24 mouse cellular contexts compared by ENCODE assay signal in the genomic region with DNA sequence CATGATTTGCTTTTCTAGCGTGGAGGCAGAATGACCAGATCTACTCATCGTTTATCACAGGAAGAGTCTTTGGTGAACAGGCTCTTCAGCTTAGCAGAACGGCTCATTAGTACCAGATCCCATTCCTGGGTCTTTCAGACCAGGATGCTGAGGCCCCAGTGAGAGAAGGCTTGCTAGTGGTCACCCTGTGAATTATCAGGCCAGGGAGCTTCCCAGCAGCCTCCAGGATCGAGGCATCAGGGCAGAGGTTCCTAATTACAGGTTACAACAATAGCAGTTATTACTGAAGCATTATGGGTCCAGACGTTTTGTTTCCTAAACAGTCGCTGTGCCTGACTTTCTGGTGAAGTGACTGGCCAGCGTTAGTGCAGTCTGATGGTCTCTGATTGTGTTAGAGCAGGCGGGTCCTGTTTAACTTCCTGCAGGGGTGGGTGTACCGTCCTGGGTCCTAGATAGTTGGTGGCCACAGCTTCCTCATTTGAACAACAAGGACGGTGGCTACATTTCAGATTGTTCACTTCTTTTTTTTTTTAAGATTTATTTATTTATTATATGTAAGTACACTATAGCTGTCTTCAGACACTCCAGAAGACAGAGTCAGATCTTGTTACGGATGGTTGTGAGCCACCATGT.
DNase-seq lines count a peak whose midpoint lies in the region; ATAC-seq and TF ChIP-seq lines count a peak whose summit lies in the region.
"Had no signal": no experiment of that assay in that cellular context is flagged by ENCODE, and none has a peak within 500 bp of the region (broad histone marks: within the 10 kb centered on the region; RNA-seq: fewer than 3 reads in every experiment).

No protein-coding gene starts in this region.

- no peaks in the 10 kb centered on the region for H3K36me3 ChIP-seq in lung, postnatal 0 days (ENCODE audit: insufficient read depth, low read length)
- H3K36me3 ChIP-seq in liver, embryonic 11.5 days (ENCODE audit: control insufficient read depth, insufficient read depth, low read length) = no peaks in the 10 kb centered on the region
- H3K36me3 ChIP-seq in hindbrain, embryonic 12.5 days = no peaks in the 10 kb centered on the region
- H3K36me3 ChIP-seq in thymus, adult 2 months (ENCODE audit: control insufficient read depth, insufficient read depth, low read length) = no peaks in the 10 kb centered on the region
- H3K36me3 ChIP-seq: embryonic facial prominence, embryonic 15.5 days; hindbrain, embryonic 10.5 days; limb, embryonic 15.5 days; midbrain, embryonic 15.5 days; neural tube, embryonic 13.5 days had no signal

- ATAC-seq in lung, postnatal 0 days = peak; percentile 37; the same call in 1 of the 2 replicates
- ATAC-seq in megakaryocyte progenitor cell, adult 5-6 weeks (replicated peaks; ENCODE audit: poor library complexity) = peak; percentile 93
- no peak for ATAC-seq in liver, embryonic 11.5 days (replicated peaks; ENCODE audit: low FRiP score)
- no peak for ATAC-seq in hindbrain, embryonic 12.5 days (ENCODE audit: low FRiP score)
- ATAC-seq: forebrain, embryonic 16.5 days; intestine, postnatal 0 days; midbrain, embryonic 15.5 days had no signal

- H3K27ac ChIP-seq in lung, postnatal 0 days (ENCODE audit: low read length) = no peak overlapping the region
- no peak overlapping the region for H3K27ac ChIP-seq in liver, embryonic 11.5 days (ENCODE audit: low read depth, low read length)
- no peak overlapping the region; the same call in 1 of the 2 replicates for H3K27ac ChIP-seq in hindbrain, embryonic 12.5 days
- no peak overlapping the region for H3K27ac ChIP-seq in thymus, adult 2 months (ENCODE audit: control insufficient read depth, insufficient read depth, low read length)
- H3K27ac ChIP-seq: embryonic facial prominence, embryonic 15.5 days; hindbrain, embryonic 10.5 days; kidney, postnatal 0 days; limb, embryonic 15.5 days; midbrain, embryonic 15.5 days had no signal

- H3K4me3 ChIP-seq in lung, postnatal 0 days (ENCODE audit: low read depth, low read length) = no peak overlapping the region
- no peak overlapping the region for H3K4me3 ChIP-seq in liver, embryonic 11.5 days (ENCODE audit: low read depth, low read length)
- H3K4me3 ChIP-seq in hindbrain, embryonic 12.5 days = no peak overlapping the region
- no peak overlapping the region for H3K4me3 ChIP-seq in thymus, adult 2 months (ENCODE audit: control insufficient read depth, insufficient read depth, low read length)
- H3K4me3 ChIP-seq: embryonic facial prominence, embryonic 15.5 days; hindbrain, embryonic 10.5 days; limb, embryonic 15.5 days; midbrain, embryonic 15.5 days; myocyte; neural tube, embryonic 13.5 days had no signal

- WGBS in lung, postnatal 0 days = 57% methylated on average over 11 of the region's 11 CpGs
- WGBS in liver, embryonic 11.5 days = 40% methylated on average over 11 of the region's 11 CpGs
- WGBS in hindbrain, embryonic 12.5 days = 64% methylated on average over 11 of the region's 11 CpGs
- WGBS in thymus, adult 2 months = 40% methylated on average over 11 of the region's 11 CpGs

- no peak for TF ChIP-seq CTCF in lung, postnatal 0 days (IDR thresholded peaks at IDR 0.05)
- no peak for TF ChIP-seq CTCF in thymus, adult 2 months (IDR thresholded peaks at IDR 0.05; ENCODE audit: borderline replicate concordance, control insufficient read depth, extremely low read depth, insufficient read depth, low read length, poor library complexity)

- no peaks in the 10 kb centered on the region for H3K27me3 ChIP-seq in lung, postnatal 0 days (replicated peaks; ENCODE audit: insufficient read depth, low read length)
- no peaks in the 10 kb centered on the region for H3K27me3 ChIP-seq in liver, embryonic 11.5 days (replicated peaks; ENCODE audit: control insufficient read depth, insufficient read depth, low read length)
- peaks cover 55% of the 10 kb centered on the region for H3K27me3 ChIP-seq in hindbrain, embryonic 12.5 days
- no peaks in the 10 kb centered on the region for H3K27me3 ChIP-seq in thymus, adult 2 months (ENCODE audit: control insufficient read depth, insufficient read depth, low read length)
- H3K27me3 ChIP-seq: embryonic facial prominence, embryonic 15.5 days; limb, embryonic 15.5 days had no signal

- TF ChIP-seq EP300 in lung, postnatal 0 days (IDR thresholded peaks at IDR 0.05) = no peak

- no peak for TF ChIP-seq POLR2A in thymus, adult 2 months (IDR thresholded peaks at IDR 0.05; ENCODE audit: control insufficient read depth, extremely low read depth, insufficient read depth, low read length, poor library complexity)

- H3K9me3 ChIP-seq in lung, postnatal 0 days (ENCODE audit: low read length) = no peaks in the 10 kb centered on the region
- H3K9me3 ChIP-seq in liver, embryonic 11.5 days (ENCODE audit: control insufficient read depth, low read length) = no peaks in the 10 kb centered on the region
- no peaks in the 10 kb centered on the region for H3K9me3 ChIP-seq in hindbrain, embryonic 12.5 days (replicated peaks)
- H3K9me3 ChIP-seq: embryonic facial prominence, embryonic 15.5 days; hindbrain, embryonic 10.5 days; limb, embryonic 15.5 days; midbrain, embryonic 15.5 days; neural tube, embryonic 13.5 days had no signal

- no peak overlapping the region for H3K4me2 ChIP-seq in lung, postnatal 0 days (replicated peaks; ENCODE audit: low read depth, low read length)
- H3K4me2 ChIP-seq in liver, embryonic 11.5 days = no peak overlapping the region
- H3K4me2 ChIP-seq in hindbrain, embryonic 12.5 days (replicated peaks) = no peak overlapping the region
- H3K4me2 ChIP-seq: embryonic facial prominence, embryonic 15.5 days; limb, embryonic 15.5 days; midbrain, embryonic 15.5 days; neural tube, embryonic 13.5 days had no signal

- DNase-seq in lung, postnatal 0 days (ENCODE audit: low spot score) = peak; percentile 26
- DNase-seq in lung, adult 18-20 months = no peak
- DNase-seq in MEL-GATA-1-ER (ENCODE audit: extremely low read depth, low read depth) = peak; percentile 78
- DNase-seq in liver, embryonic 11.5 days (ENCODE audit: low spot score) = no peak
- DNase-seq in thymus, adult 2 months = no peak
- DNase-seq: adrenal gland, postnatal 25 days; cerebellum, adult 9-10 months; gastrocnemius, postnatal 14 days; left cerebral cortex, postnatal 4 days; lung, postnatal 10 days; right cerebral cortex, adult 18-20 months; thymus, adult 18-20 months; thymus, postnatal 4 days had no signal

- H3K4me1 ChIP-seq in lung, postnatal 0 days (ENCODE audit: insufficient read depth, low read depth, low read length) = peaks cover 12% of the 10 kb centered on the region; the same call in 1 of the 2 replicates
- no peaks in the 10 kb centered on the region for H3K4me1 ChIP-seq in liver, embryonic 11.5 days (replicated peaks; ENCODE audit: control insufficient read depth, insufficient read depth, low read length)
- H3K4me1 ChIP-seq in hindbrain, embryonic 12.5 days = peaks cover 28% of the 10 kb centered on the region
- no peaks in the 10 kb centered on the region for H3K4me1 ChIP-seq in thymus, adult 2 months (replicated peaks; ENCODE audit: control insufficient read depth, insufficient read depth, low read length)

- H3K9ac ChIP-seq in lung, postnatal 0 days (replicated peaks; ENCODE audit: low read depth) = no peak overlapping the region
- H3K9ac ChIP-seq in liver, embryonic 11.5 days (ENCODE audit: low read depth, low read length) = no peak overlapping the region
- H3K9ac ChIP-seq in hindbrain, embryonic 12.5 days = no peak overlapping the region
- H3K9ac ChIP-seq: embryonic facial prominence, embryonic 15.5 days; limb, embryonic 15.5 days; midbrain, embryonic 15.5 days had no signal

Comparison
In these comparisons a context has a peak if more than half of its experiments do, and no peak if none do; other contexts are left out.
1. DNase-seq: peak in lung, postnatal 0 days (single experiment) and MEL-GATA-1-ER (single experiment); none in lung, adult 18-20 months (0 of 2), liver, embryonic 11.5 days (single experiment) and thymus, adult 2 months (single experiment).
2. ATAC-seq: peak in lung, postnatal 0 days (single experiment) and megakaryocyte progenitor cell, adult 5-6 weeks (single experiment); none in liver, embryonic 11.5 days (single experiment) and hindbrain, embryonic 12.5 days (single experiment).